In genomic region chr6:134659108-134659958, GRCm38 (mm10) we compare ENCODE assay signal across 1 mouse cellular context.
TF ChIP-seq lines count a peak whose summit lies in the region.

No protein-coding gene starts in this region.

TF ChIP-seq in CH12.LX, 34 proteins besides CTCF, POLR2A, EP300 and RAD21 (continued from another document):
- TF ChIP-seq USF2 (conservative IDR thresholded peaks at IDR 0.05; ENCODE audit: low read depth, low read length), result no peak
